Comparison of ENCODE assay signal across 8 mouse cellular contexts in genomic region chr8:70492664-70493640, GRCm38 (mm10). TPM values are rescaled to one million over a fixed set of nuclear protein-coding genes. Genes with fewer than 3 reads are reported as not detected.
DNase-seq lines count a peak whose midpoint lies in the region; ATAC-seq and TF ChIP-seq lines count a peak whose summit lies in the region.

TSS of gene Crlf1 (plus strand) at chr8:70493158.

- peak; percentile 68 for TF ChIP-seq POLR2A in myocyte (IDR thresholded peaks at IDR 0.05; ENCODE audit: insufficient read length, low read depth)

- peaks cover 27% of the 10 kb centered on the region for H3K4me1 ChIP-seq in kidney, postnatal 0 days (replicated peaks; ENCODE audit: insufficient read depth, low read length)
- peaks cover 77% of the 10 kb centered on the region for H3K4me1 ChIP-seq in embryonic facial prominence, embryonic 13.5 days
- peaks cover 6% of the 10 kb centered on the region; the same call in 1 of the 2 replicates for H3K4me1 ChIP-seq in intestine, postnatal 0 days (replicated peaks; ENCODE audit: control insufficient read depth, insufficient read depth, low read length)

- peaks cover 86% of the 10 kb centered on the region for H3K27me3 ChIP-seq in kidney, postnatal 0 days (ENCODE audit: insufficient read depth, low read length)
- peaks cover 93% of the 10 kb centered on the region for H3K27me3 ChIP-seq in embryonic facial prominence, embryonic 13.5 days
- H3K27me3 ChIP-seq in intestine, postnatal 0 days (replicated peaks; ENCODE audit: control insufficient read depth, insufficient read depth, low read length) = peaks cover 95% of the 10 kb centered on the region
- no peaks in the 10 kb centered on the region for H3K27me3 ChIP-seq in myocyte (ENCODE audit: control insufficient read depth, insufficient read depth, insufficient read length)

- no peak for ATAC-seq in kidney, postnatal 0 days (replicated peaks; ENCODE audit: low FRiP score, low read depth)
- ATAC-seq in embryonic facial prominence, embryonic 13.5 days (ENCODE audit: insufficient number of reproducible peaks, insufficient read depth, low FRiP score, low TSS enrichment, low read depth) = no peak; the same call in 1 of the 2 replicates
- peak; percentile 7; the same call in 1 of the 2 replicates for ATAC-seq in intestine, postnatal 0 days
- no peak for ATAC-seq in granulocyte monocyte progenitor cell, adult 5-6 weeks (replicated peaks; ENCODE audit: poor library complexity, severe bottlenecking)

- peaks cover 13% of the 10 kb centered on the region for H3K79me2 ChIP-seq in myocyte (ENCODE audit: control insufficient read depth, insufficient read depth)

- H3K9ac ChIP-seq in kidney, postnatal 0 days (ENCODE audit: low read depth, low read length) = peak within 1 kb of the TSS; percentile 31
- peak within 1 kb of the TSS; percentile 87 for H3K9ac ChIP-seq in embryonic facial prominence, embryonic 13.5 days
- H3K9ac ChIP-seq in intestine, postnatal 0 days (ENCODE audit: low read depth, low read length) = no peak within 1 kb of the TSS

- H3K9me3 ChIP-seq in kidney, postnatal 0 days (replicated peaks; ENCODE audit: low read length) = no peaks in the 10 kb centered on the region
- H3K9me3 ChIP-seq in embryonic facial prominence, embryonic 13.5 days = no peaks in the 10 kb centered on the region
- H3K9me3 ChIP-seq in intestine, postnatal 0 days (ENCODE audit: control insufficient read depth) = no peaks in the 10 kb centered on the region

- peak within 1 kb of the TSS; percentile 44 for H3K4me3 ChIP-seq in kidney, postnatal 0 days (replicated peaks; ENCODE audit: low read depth, low read length)
- H3K4me3 ChIP-seq in embryonic facial prominence, embryonic 13.5 days = peak within 1 kb of the TSS; percentile 66
- peak within 1 kb of the TSS; percentile 42 for H3K4me3 ChIP-seq in intestine, postnatal 0 days (ENCODE audit: low read depth, low read length)
- H3K4me3 ChIP-seq in myocyte = peak within 1 kb of the TSS; percentile 47

- DNase-seq in kidney, postnatal 0 days (ENCODE audit: low spot score) = no peak
- no peak for DNase-seq in kidney, adult 18-20 months
- no peak for DNase-seq in right cerebral cortex, postnatal 4 days
- no peak for DNase-seq in ovary, postnatal 10 days (ENCODE audit: low spot score)

- H3K27ac ChIP-seq in kidney, postnatal 0 days = no peak within 1 kb of the TSS
- peak within 1 kb of the TSS; percentile 89 for H3K27ac ChIP-seq in embryonic facial prominence, embryonic 13.5 days
- no peak within 1 kb of the TSS for H3K27ac ChIP-seq in intestine, postnatal 0 days (ENCODE audit: low read depth, low read length)

- H3K4me2 ChIP-seq in kidney, postnatal 0 days (ENCODE audit: low read length) = peak within 1 kb of the TSS; percentile 81
- peak within 1 kb of the TSS; percentile 82 for H3K4me2 ChIP-seq in embryonic facial prominence, embryonic 13.5 days
- H3K4me2 ChIP-seq in intestine, postnatal 0 days (replicated peaks; ENCODE audit: low read depth) = peak within 1 kb of the TSS; percentile 71
- peak within 1 kb of the TSS; percentile 79 for H3K4me2 ChIP-seq in myocyte (ENCODE audit: low read depth)

- H3K36me3 ChIP-seq in kidney, postnatal 0 days (ENCODE audit: insufficient read depth, low read length) = no peaks in the 10 kb centered on the region
- peaks cover 6% of the 10 kb centered on the region; the same call in 1 of the 2 replicates for H3K36me3 ChIP-seq in embryonic facial prominence, embryonic 13.5 days
- no peaks in the 10 kb centered on the region for H3K36me3 ChIP-seq in intestine, postnatal 0 days (ENCODE audit: control insufficient read depth, insufficient read depth)
- H3K36me3 ChIP-seq in myocyte (ENCODE audit: control insufficient read depth, insufficient read depth) = no peaks in the 10 kb centered on the region

- no peak for TF ChIP-seq CTCF in kidney, postnatal 0 days (IDR thresholded peaks at IDR 0.05; ENCODE audit: low read depth)
- no peak for TF ChIP-seq CTCF in intestine, postnatal 0 days (IDR thresholded peaks at IDR 0.05; ENCODE audit: low read depth)

- 2% methylated on average over 68 of the region's 93 CpGs for WGBS in kidney, postnatal 0 days
- under 1% methylated on average over 79 of the region's 93 CpGs for WGBS in embryonic facial prominence, embryonic 13.5 days
- under 1% methylated on average over 65 of the region's 93 CpGs for WGBS in intestine, postnatal 0 days

- peak within 1 kb of the TSS; percentile 32 for H3ac ChIP-seq in myocyte (ENCODE audit: control insufficient read depth, insufficient read length)

TF ChIP-seq in myocyte, 11 proteins besides CTCF, POLR2A, EP300 and RAD21:
- TF ChIP-seq POLR2AphosphoS2 (IDR thresholded peaks at IDR 0.05; ENCODE audit: insufficient read length, low read depth) (peak; percentile 75), MYOD1 (IDR thresholded peaks at IDR 0.05; ENCODE audit: control insufficient read depth in 1 of 3, insufficient read length in 2 of 3, low read depth in 2 of 3) (no peak)
TF ChIP-seq in myocyte: peak in this region for 1.

RNA-seq across cellular contexts. Expression of gene Crlf1, which starts in this region (rescaled TPM):
- 31.3 and 33.7 TPM in 2 replicates for polyA plus RNA-seq in kidney, postnatal 0 days (2015; fragmentation: Nextera tagmentation; extraction: Ambion mirVana)
- 152 and 159 TPM in 2 replicates for polyA plus RNA-seq in embryonic facial prominence, embryonic 13.5 days (2015; fragmentation: Nextera tagmentation; extraction: Ambion mirVana)
- 0.61 and 0.81 TPM in 2 replicates for polyA plus RNA-seq in intestine, postnatal 0 days (2015; fragmentation: Nextera tagmentation; extraction: Ambion mirVana)
- 99.1 TPM for polyA plus RNA-seq in myocyte (2012; fragmentation: generic; extraction: Trizol)
- not detected in 2 replicates for total RNA-seq in granulocyte monocyte progenitor cell, adult 5-6 weeks (2014; fragmentation: Nextera tagmentation)
- total RNA-seq in granulocyte monocyte progenitor cell, adult 5-6 weeks (2017) = not detected in 2 replicates

Comparison
In these comparisons a context has a peak if more than half of its experiments do, and no peak if none do; other contexts are left out.
1. RNA of gene Crlf1 (polyA plus RNA-seq): 152 to 159 TPM in embryonic facial prominence, embryonic 13.5 days, 99.1 TPM in myocyte (single experiment) and 31.3 to 33.7 TPM in kidney, postnatal 0 days; 0.61 to 0.81 TPM in intestine, postnatal 0 days; every median in the first group is over 10 times any median in the second.
2. Peak in ATAC-seq, H3K4me3 ChIP-seq and H3K4me2 ChIP-seq in intestine, postnatal 0 days; RNA of the gene not detected or under 1 TPM.
3. Peak in every context shown above with its lines, with median percentiles within 50 percentile points of each other: H3K4me2 ChIP-seq and H3K4me3 ChIP-seq.